Mouse (Mus musculus) neural tube, embryonic 15.5 days (tissue): ENCODE data around the gene Pakap. TPM values are rescaled to one million over a fixed set of nuclear protein-coding genes. Genes with fewer than 3 reads are reported as not detected.

Experiments
- ATAC-seq: fragments of 200-750 bp; cut with Nextera tagmentation; 2 replicates; pipeline ENCODE4 v1.8.0; 2017; ENCODE audit warnings: mild to moderate bottlenecking, moderate TSS enrichment, moderate library complexity; ENCODE audit not compliant: low FRiP score
- H3K27ac ChIP-seq: fragments of 300-500 bp; sonication (generic); replicated peaks from 2 replicates; pipeline ENCODE4 v1.5.1; 2015; ENCODE audit warnings: mild to moderate bottlenecking, inconsistent platforms
- H3K27me3 ChIP-seq: fragments of 300-500 bp; sonication (generic); replicated peaks from 2 replicates; pipeline ENCODE4 v1.6.1; 2015; ENCODE audit warnings: inconsistent platforms
- H3K36me3 ChIP-seq: fragments of 300-500 bp; sonication (generic); 2 replicates; pipeline ENCODE4 v1.6.1; 2015; ENCODE audit warnings: inconsistent platforms
- H3K4me1 ChIP-seq: fragments of 300-500 bp; sonication (generic); 2 replicates; pipeline ENCODE4 v1.6.1; 2015; ENCODE audit warnings: inconsistent platforms
- H3K4me2 ChIP-seq: fragments of 300-500 bp; sonication (generic); 2 replicates; pipeline ENCODE4 v1.6.1; 2015; ENCODE audit warnings: inconsistent platforms, mild to moderate bottlenecking, moderate library complexity
- H3K4me3 ChIP-seq: fragments of 300-500 bp; sonication (generic); replicated peaks from 2 replicates; pipeline ENCODE4 v1.5.1; 2015; ENCODE audit warnings: mild to moderate bottlenecking, inconsistent platforms
- H3K9ac ChIP-seq: fragments of 300-500 bp; sonication (generic); replicated peaks from 2 replicates; pipeline ENCODE4 v1.6.1; 2015; ENCODE audit warnings: mild to moderate bottlenecking, inconsistent platforms
- H3K9me3 ChIP-seq: fragments of 300-500 bp; sonication (generic); replicated peaks from 2 replicates; pipeline ENCODE4 v1.6.1; 2016; ENCODE audit warnings: inconsistent platforms
- WGBS: fragments of 180-500 bp; shearing (Covaris S2); methylation state at CpG from one replicate; pipeline ENCODE4 v1.1.7; 2015; ENCODE audit warnings: mixed read lengths; 5-methylcytosine and 5-hydroxymethylcytosine counted together
- polyA plus RNA-seq: library from polyadenylated mRNA; unstranded; fragments of >200 nt; fragmentation: Nextera tagmentation; extraction: Ambion mirVana; gene quantifications from 2 replicates; pipeline ENCODE4 v1.2.1, GENCODE M21; 2015

Gene Pakap
- polyA plus RNA-seq, 1 experiment from 2014 or later = 10.4 TPM

GRCm38 (mm10) chr4:57940631-57941030 lies 372.7 kb downstream of the Pakap start:
- no peak overlapping the region for H3K27ac ChIP-seq
- 95% methylated on average over 4 of the region's 4 CpGs for WGBS

GRCm38 (mm10) chr4:57942892-57943291 lies 374.9 kb downstream of the Pakap start:
- no peak overlapping the region for H3K4me2 ChIP-seq
- no peaks in the 10 kb centered on the region for H3K9me3 ChIP-seq
- no peak overlapping the region for H3K4me3 ChIP-seq
- ATAC-seq = no peak
- no peaks in the 10 kb centered on the region for H3K4me1 ChIP-seq
- no peaks in the 10 kb centered on the region for H3K27me3 ChIP-seq
- peaks cover 40% of the 10 kb centered on the region for H3K36me3 ChIP-seq
- 95% methylated on average over 2 of the region's 2 CpGs for WGBS
- no peak overlapping the region for H3K9ac ChIP-seq
- no peak overlapping the region for H3K27ac ChIP-seq

More at GRCm38 (mm10) chr4:57940631-57941030, 372.7 kb downstream of the Pakap start:
- Histone ChIP-seq H3K4me3 (no peak overlapping the region), H3K4me1 (no peaks in the 10 kb centered on the region), H3K27me3 (no peaks in the 10 kb centered on the region), H3K9ac (no peak overlapping the region), H3K4me2 (no peak overlapping the region), H3K36me3 (peaks cover 30% of the 10 kb centered on the region), H3K9me3 (no peaks in the 10 kb centered on the region)
- no peak for ATAC-seq

Other genes with a start within 250 kb of the Pakap start
- gene Palm2, start 133.9 kb upstream of the Pakap start, polyA plus RNA-seq = 13.6 and 16.9 TPM in 2 replicates
- 11.0 and 19.4 TPM in 2 replicates for gene Akap2, start 149.5 kb downstream of the Pakap start, polyA plus RNA-seq